Mouse (Mus musculus) small intestine, adult 2 months (tissue): ENCODE results near the gene Rbm4. TPM values are rescaled to one million over a fixed set of nuclear protein-coding genes. Genes with fewer than 3 reads are reported as not detected.

ENCODE experiments used
- H3K27ac ChIP-seq: fragments of 200-500 bp; 2 replicates; pipeline ENCODE4 v1.5.1; 2012; ENCODE audit warnings: low read depth, low read length, control low read depth, inconsistent platforms; ENCODE audit not compliant: insufficient read depth
- H3K27me3 ChIP-seq: fragments of 200-500 bp; 2 replicates; pipeline ENCODE4 v1.6.1; 2012; ENCODE audit warnings: mild to moderate bottlenecking, moderate library complexity, low read length, inconsistent platforms; ENCODE audit not compliant: control insufficient read depth, insufficient read depth
- H3K36me3 ChIP-seq: fragments of 200-500 bp; 2 replicates; pipeline ENCODE4 v1.6.1; 2012; ENCODE audit warnings: mild to moderate bottlenecking, low read length, control low read depth, inconsistent platforms; ENCODE audit not compliant: control insufficient read depth, insufficient read depth
- H3K4me1 ChIP-seq: fragments of 200-500 bp; 2 replicates; pipeline ENCODE4 v1.6.1; 2012; ENCODE audit warnings: low read length, inconsistent platforms, mixed read lengths; ENCODE audit not compliant: control insufficient read depth, insufficient read depth, insufficient read length
- H3K4me3 ChIP-seq: fragments of 200-500 bp; 2 replicates; pipeline ENCODE4 v1.5.1; 2012; ENCODE audit warnings: low read depth, mild to moderate bottlenecking, control low read depth, inconsistent platforms, low read length, moderate library complexity
- CTCF ChIP-seq: fragments of 200-500 bp; IDR thresholded peaks from 2 replicates; pipeline ENCODE4 v1.5.1; 2012; ENCODE audit warnings: low read depth, mild to moderate bottlenecking, control low read depth, inconsistent platforms, low read length, moderate library complexity, mixed read lengths; ENCODE audit not compliant: insufficient replicate concordance, insufficient read length; ENCODE audit errors: extremely low read depth
- POLR2A ChIP-seq: fragments of 200-500 bp; IDR thresholded peaks from 2 replicates; pipeline ENCODE4 v1.6.1; 2012; ENCODE audit warnings: low read depth, mild to moderate bottlenecking, control low read depth, inconsistent platforms, low read length, moderate library complexity
- WGBS: fragments of 180-500 bp; shearing (Covaris S2); methylation state at CpG from one replicate; pipeline ENCODE4 v1.1.7; 2018; 5-methylcytosine and 5-hydroxymethylcytosine counted together
- polyA plus RNA-seq: library from polyadenylated mRNA; depleted of rRNA; stranded (reverse); fragments of >200 nt; gene quantifications from 2 replicates; pipeline ENCODE4 v1.2.3, GENCODE M21; 2012; rRNA removed

Gene Rbm4
- polyA plus RNA-seq, 1 experiment, result 33.5 TPM

GRCm38 (mm10) chr19:4742229-4742628 lies 51.5 kb downstream of the Rbm4 start:
- no peak overlapping the region for H3K27ac ChIP-seq
- no peaks in the 10 kb centered on the region for H3K27me3 ChIP-seq
- no peaks in the 10 kb centered on the region for H3K4me1 ChIP-seq
- no peaks in the 10 kb centered on the region for H3K36me3 ChIP-seq
- 91% methylated on average over 6 of the region's 6 CpGs for WGBS
- no peak overlapping the region for H3K4me3 ChIP-seq
- TF ChIP-seq POLR2A (no peak), CTCF (no peak)

DNA sequence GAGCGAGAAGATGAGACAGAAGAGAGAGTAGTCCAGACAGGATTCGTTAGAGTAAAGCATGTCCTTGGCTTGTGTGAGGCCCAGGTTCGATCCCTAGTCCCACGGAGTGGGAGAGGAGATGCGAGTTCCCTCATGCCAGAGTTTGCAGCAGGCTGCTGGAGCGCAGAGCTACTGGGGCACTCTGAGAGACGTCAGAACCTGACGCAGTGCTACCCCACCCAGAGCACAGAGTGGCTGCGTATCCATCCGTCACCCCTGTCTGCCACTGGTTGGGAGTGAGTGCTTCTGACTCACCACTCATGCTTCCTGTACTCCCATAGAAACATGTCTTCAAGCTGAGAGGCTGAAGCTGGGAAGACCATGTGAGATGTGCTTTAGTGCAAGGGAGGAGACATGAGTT lies 52.2 kb downstream of the Rbm4 start:
- H3K36me3 ChIP-seq, result no peaks in the 10 kb centered on the region
- H3K4me3 ChIP-seq, result no peak overlapping the region
- H3K27ac ChIP-seq, result no peak overlapping the region
- TF ChIP-seq CTCF (no peak), POLR2A (no peak)
- 81% methylated on average over 10 of the region's 10 CpGs for WGBS
- no peaks in the 10 kb centered on the region for H3K4me1 ChIP-seq
- H3K27me3 ChIP-seq, result no peaks in the 10 kb centered on the region

DNA sequence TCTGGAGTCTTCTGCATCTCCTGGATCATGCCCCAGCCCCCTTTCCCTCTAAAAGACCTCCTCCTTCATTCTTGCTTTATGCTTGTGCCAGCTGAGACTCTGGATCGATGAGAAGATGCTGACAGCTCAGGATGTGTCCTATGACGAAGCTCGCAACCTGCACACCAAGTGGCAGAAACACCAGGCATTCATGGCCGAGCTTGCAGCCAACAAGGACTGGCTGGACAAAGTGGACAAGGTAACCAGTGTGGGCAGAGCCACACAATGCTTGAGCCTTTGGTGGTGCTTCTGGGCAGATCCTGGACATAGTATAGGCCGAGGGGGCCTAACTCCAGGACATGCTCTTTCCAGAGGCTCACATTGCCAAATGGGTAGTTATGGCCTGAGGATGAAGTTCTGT lies 53.9 kb downstream of the Rbm4 start:
- H3K27ac ChIP-seq, result no peak overlapping the region
- no peaks in the 10 kb centered on the region for H3K36me3 ChIP-seq
- TF ChIP-seq POLR2A, result no peak
- TF ChIP-seq CTCF, result no peak
- no peak overlapping the region for H3K4me3 ChIP-seq
- no peaks in the 10 kb centered on the region for H3K4me1 ChIP-seq
- H3K27me3 ChIP-seq, result no peaks in the 10 kb centered on the region
- 90% methylated on average over 5 of the region's 5 CpGs for WGBS

DNA sequence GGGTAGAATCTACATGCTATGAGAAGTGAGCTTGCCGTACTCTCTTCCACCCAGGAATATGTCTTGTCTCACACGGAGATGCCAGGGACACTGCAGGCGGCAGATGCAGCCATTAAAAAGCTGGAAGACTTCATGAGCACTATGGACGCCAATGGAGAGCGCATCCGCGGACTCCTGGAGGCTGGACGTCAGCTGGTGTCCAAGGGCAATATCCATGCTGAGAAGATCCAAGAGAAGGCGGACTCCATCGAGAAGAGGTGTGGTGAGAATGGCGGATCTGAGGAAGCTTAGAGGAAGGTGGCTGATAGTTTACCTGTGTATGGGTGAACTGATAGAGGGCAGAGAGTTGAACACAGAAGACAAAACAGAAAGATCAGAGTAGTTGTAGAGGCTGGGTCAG lies 54.6 kb downstream of the Rbm4 start:
- no peak for TF ChIP-seq CTCF
- no peak for TF ChIP-seq POLR2A
- H3K4me1 ChIP-seq, result no peaks in the 10 kb centered on the region
- no peak overlapping the region for H3K4me3 ChIP-seq
- no peaks in the 10 kb centered on the region for H3K27me3 ChIP-seq
- WGBS, result 94% methylated on average over 11 of the region's 11 CpGs
- H3K36me3 ChIP-seq, result no peaks in the 10 kb centered on the region
- H3K27ac ChIP-seq, result no peak overlapping the region

GRCm38 (mm10) chr19:4737866-4738265 lies 55.8 kb downstream of the Rbm4 start:
- Histone ChIP-seq H3K27me3 (no peaks in the 10 kb centered on the region), H3K36me3 (no peaks in the 10 kb centered on the region), H3K4me3 (no peak overlapping the region), H3K27ac (no peak overlapping the region), H3K4me1 (no peaks in the 10 kb centered on the region)
- TF ChIP-seq POLR2A, result no peak
- no peak for TF ChIP-seq CTCF
- WGBS, result 81% methylated on average over 13 of the region's 13 CpGs

Other genes starting within 250 kb of the Rbm4 start
- 9.8 and 12.0 TPM in 2 replicates for gene Lrfn4, start 178.2 kb downstream of the Rbm4 start, polyA plus RNA-seq
- 55.1 and 97.5 TPM in 2 replicates for gene Rce1, start 168.3 kb downstream of the Rbm4 start, polyA plus RNA-seq
- gene Gm960, start 95.2 kb downstream of the Rbm4 start, polyA plus RNA-seq, result 2.1 TPM in 1 of 2 replicates, not detected in the other
- gene Sptbn2, start 82.7 kb downstream of the Rbm4 start, polyA plus RNA-seq, result 0.19 and 0.61 TPM in 2 replicates
- gene Rbm4b, start 37.4 kb downstream of the Rbm4 start, polyA plus RNA-seq, result 2.3 and 4.4 TPM in 2 replicates
- 10.0 and 19.1 TPM in 2 replicates for gene Gm21992, start 17.7 kb upstream of the Rbm4 start, polyA plus RNA-seq
- 38.2 and 65.3 TPM in 2 replicates for gene Rbm14, start 17.7 kb upstream of the Rbm4 start, polyA plus RNA-seq
- gene Ccs, start 45.4 kb upstream of the Rbm4 start, polyA plus RNA-seq, result 24.8 and 41.9 TPM in 2 replicates
- gene Ccdc87, start 45.5 kb upstream of the Rbm4 start, polyA plus RNA-seq, result 0.09 and 0.11 TPM in 2 replicates
- 18.4 and 28.4 TPM in 2 replicates for gene Ctsf, start 61.2 kb upstream of the Rbm4 start, polyA plus RNA-seq
- 0.32 and 0.58 TPM in 2 replicates for gene Actn3, start 84.0 kb upstream of the Rbm4 start, polyA plus RNA-seq
- gene Zdhhc24, start 84.8 kb upstream of the Rbm4 start, polyA plus RNA-seq, result 13.4 and 22.3 TPM in 2 replicates
- 1.1 and 1.7 TPM in 2 replicates for gene Bbs1, start 112.7 kb upstream of the Rbm4 start, polyA plus RNA-seq
- gene Dpp3, start 134.4 kb upstream of the Rbm4 start, polyA plus RNA-seq, result 66.9 and 132 TPM in 2 replicates
- gene Peli3, start 149.2 kb upstream of the Rbm4 start, polyA plus RNA-seq, result 1.4 and 1.6 TPM in 2 replicates
- 3.7 and 9.3 TPM in 2 replicates for gene Mrpl11, start 168.2 kb upstream of the Rbm4 start, polyA plus RNA-seq
- gene Npas4, start 196.4 kb upstream of the Rbm4 start, polyA plus RNA-seq, result 0.96 and 1.1 TPM in 2 replicates
- gene Slc29a2, start 230.0 kb upstream of the Rbm4 start, polyA plus RNA-seq, result 2.6 and 4.4 TPM in 2 replicates
- gene B4gat1, start 244.9 kb upstream of the Rbm4 start, polyA plus RNA-seq, result 11.4 and 18.1 TPM in 2 replicates
- gene AC124502.3, start 245.0 kb upstream of the Rbm4 start, polyA plus RNA-seq, result 0.99 and 1.2 TPM in 2 replicates
- 22.5 and 47.0 TPM in 2 replicates for gene Brms1, start 247.5 kb upstream of the Rbm4 start, polyA plus RNA-seq